Mouse (Mus musculus): ENCODE results near the gene Ccdc12.
"Not testable (repeated sequence)": the region's sequence is repeated elsewhere in the genome, so short reads cannot be mapped to it uniquely, and the experiment has no call there.

Ccdc12 gene

GRCm38 (mm10) chr9:110673107-110673752 lies 16.9 kb downstream of the Ccdc12 start:
- no peak for DNase-seq (ENCODE audit: low spot score in 2 of 2)

DNA sequence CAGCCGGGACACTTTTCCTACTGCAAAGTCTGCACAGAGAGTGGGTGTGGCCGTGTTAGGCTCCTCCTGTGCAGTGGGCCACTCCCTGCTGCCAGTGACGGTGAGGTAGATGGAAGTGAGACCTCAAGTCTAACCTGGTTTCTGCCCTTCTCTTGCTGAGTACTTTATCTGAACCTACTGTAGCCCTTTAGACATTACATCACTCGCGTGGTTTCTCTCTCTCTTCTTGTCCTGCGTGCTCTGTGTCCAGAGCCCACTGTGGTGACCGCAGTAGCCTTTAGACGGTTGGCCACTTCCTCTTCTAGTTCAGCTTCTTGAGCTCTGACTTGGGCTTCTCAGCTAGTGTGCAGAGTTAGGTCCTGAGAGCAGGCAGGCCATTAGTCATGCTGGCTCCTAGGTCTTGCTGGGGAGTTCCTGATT lies 20.2 kb downstream of the Ccdc12 start:
- DNase-seq (ENCODE audit: low spot score in 2 of 2): peak in 1 of 2 experiments; percentile 59

DNA sequence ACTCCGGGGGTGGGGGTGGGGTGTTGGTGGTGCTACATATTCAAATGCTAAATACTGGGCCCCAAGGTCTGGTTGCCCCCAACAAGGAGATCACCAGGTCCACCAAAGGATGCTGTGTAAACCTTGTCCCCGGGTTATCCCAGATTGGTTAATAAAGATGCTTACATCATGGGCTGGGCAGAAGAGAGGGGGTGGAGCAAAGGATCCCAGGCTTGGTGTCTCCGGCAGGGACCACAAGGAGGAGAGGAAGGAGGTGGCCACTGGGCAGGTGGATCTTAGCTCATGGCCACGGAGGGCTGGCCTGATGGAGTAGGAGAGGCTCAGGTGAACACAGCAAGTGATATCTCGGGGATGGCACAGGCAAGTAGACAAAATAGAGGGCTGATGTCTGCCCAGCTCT lies 22.6 kb downstream of the Ccdc12 start:
- DNase-seq (ENCODE audit: low spot score in 2 of 2): no peak

DNA sequence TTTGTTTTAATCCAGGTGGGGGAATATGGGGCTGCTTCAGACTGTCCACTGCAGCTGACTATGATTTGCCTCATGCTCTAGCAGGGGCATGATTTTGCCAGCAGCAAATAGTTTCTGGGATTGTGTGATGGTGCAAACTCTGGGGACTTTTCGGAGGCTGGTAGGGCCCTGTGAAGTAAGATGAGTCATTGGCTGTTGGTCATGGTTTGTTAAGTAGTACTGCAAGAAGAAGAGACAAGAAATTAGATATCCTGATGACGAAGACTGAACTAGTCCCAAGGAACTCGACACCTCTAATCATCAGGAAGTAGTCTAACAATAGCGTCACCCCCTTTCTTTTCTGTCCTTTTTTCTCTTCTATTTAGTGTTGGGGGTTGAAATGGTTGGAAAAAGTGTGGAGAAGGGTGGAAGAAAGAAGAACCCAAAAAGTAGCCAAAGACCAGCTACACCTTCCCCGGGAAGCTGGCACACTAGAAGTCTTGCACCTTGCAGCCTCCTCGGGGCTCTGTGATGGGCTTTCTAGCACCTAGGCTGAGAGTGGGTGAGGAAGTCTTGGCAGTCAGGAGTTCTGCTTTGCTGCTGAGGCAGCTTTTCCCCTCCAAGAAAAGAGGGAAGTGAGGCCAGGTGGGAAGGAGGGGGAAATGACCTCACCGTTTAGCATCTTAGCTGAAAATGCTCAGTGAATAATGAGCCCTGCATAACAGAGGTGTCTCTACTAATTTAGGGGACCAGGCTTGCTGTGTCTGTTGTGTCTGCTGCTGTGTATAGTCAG lies 24.6 kb downstream of the Ccdc12 start:
- DNase-seq (ENCODE audit: low spot score in 2 of 2): no peak

- no peak for DNase-seq (ENCODE audit: low spot score in 2 of 2)
Measured at GRCm38 (mm10) chr9:110681817-110682216, 25.5 kb downstream of the Ccdc12 start.

GRCm38 (mm10) chr9:110682255-110682654 lies 26.0 kb downstream of the Ccdc12 start:
- DNase-seq (ENCODE audit: low spot score in 2 of 2): no peak

DNA sequence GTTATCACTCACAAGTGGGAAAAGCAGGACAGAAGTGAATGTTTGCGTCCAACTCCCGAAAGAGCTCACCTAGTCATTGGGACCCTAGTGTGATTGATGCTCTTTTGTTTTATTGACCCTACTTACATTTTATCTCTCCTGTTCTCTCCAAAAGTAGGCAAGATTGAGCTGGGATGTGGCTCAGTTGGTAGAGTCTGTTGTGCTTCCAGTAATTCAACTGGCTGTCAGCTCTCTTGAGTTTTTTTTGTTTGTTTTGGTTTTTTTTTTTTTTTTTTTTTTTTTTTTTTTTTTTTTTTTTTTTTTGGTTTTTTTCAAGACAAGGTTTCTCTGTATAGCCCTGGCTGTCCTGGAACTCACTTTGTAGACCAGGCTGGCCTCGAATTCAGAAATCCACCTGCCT lies 26.4 kb downstream of the Ccdc12 start:
- DNase-seq (ENCODE audit: low spot score in 2 of 2): not testable (repeated sequence)

- DNase-seq (ENCODE audit: low spot score in 2 of 2): no peak
Measured at GRCm38 (mm10) chr9:110683574-110684099, 27.3 kb downstream of the Ccdc12 start.

DNA sequence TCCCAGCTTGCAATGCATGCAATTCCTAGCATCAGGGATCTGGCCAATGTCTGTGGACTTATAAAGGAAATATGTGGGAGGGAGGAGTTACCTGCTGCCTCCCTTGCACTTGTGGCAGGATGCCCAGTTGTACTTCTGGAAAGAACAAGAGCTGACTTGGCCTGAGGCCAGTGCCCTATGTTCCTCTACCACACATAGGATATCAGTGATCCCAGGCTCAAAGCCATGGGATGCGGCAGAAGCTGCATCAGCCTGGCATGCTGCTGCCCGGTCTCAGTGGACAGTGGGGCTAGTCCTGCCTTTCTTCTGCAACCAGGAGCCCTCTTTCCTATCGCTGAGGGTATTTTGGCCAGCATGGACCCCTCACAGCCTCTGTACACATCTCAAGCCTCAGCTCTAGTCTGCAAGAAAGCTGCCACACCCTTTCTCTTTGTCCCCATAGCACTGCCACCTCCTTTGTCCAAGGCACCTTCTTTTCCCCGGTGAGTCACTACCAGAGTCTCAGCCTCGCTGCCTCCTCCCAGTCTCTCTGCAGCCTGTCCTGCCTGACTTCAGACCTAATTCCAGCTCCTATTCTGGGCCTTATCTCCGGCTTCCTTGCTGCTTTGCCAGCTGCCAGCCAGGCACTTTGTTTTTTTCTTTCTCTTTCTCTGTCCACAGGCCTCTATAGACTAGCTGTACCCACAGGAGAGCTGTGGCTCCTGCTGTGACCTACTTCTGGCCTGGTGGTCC lies 28.0 kb downstream of the Ccdc12 start:
- DNase-seq (ENCODE audit: low spot score in 2 of 2): no peak

GRCm38 (mm10) chr9:110685187-110685586 lies 28.9 kb downstream of the Ccdc12 start:
- DNase-seq (ENCODE audit: low spot score in 2 of 2): no peak

- no peak for DNase-seq (ENCODE audit: low spot score in 2 of 2)
Measured at GRCm38 (mm10) chr9:110685591-110685990, 29.3 kb downstream of the Ccdc12 start.

- no peak for DNase-seq (ENCODE audit: low spot score in 2 of 2)
Measured at GRCm38 (mm10) chr9:110686472-110686871, 30.2 kb downstream of the Ccdc12 start.

DNA sequence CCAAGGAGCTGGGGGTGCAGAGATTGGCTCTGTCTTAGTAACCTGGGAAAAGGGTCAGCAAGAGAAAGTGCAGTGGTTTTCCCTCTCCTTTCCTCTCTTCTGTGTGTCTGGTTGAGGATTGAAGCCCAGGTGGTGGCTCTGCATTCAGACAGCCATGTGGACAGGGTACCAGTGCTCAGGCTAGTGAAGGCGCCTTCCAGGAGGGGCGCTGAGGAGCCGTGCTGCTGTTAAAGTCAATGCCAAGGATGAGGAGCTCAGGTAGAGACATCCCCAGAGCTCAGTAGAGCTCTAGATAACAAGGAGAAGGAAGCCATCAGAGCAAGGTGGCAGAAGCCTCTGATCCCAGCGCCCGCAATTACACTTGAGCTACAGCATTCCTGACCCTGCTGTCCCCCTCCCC lies 30.8 kb downstream of the Ccdc12 start:
- no peak for DNase-seq (ENCODE audit: low spot score in 2 of 2)

DNA sequence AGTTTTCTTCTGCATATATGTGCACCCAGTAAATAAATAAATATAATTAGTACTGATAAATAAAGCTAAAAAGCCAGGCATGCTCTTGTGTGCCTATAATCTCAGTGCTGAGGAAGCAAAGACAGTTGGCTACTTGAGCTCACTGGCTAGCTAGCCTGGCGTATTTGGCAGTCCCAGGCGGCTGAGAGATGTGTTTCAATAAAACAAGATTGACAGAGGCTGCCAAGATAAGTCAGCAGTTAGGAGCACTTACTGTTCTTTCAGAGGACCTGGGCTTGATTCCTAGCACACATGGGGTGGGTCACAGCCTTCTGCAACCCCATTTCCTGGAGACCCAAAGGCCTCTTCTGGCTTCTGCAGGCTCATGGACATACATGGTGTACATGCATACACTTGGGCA lies 31.5 kb downstream of the Ccdc12 start:
- no peak for DNase-seq (ENCODE audit: low spot score in 2 of 2)

- no peak for DNase-seq (ENCODE audit: low spot score in 2 of 2)
Measured at GRCm38 (mm10) chr9:110689261-110689779, 33.0 kb downstream of the Ccdc12 start.

DNA sequence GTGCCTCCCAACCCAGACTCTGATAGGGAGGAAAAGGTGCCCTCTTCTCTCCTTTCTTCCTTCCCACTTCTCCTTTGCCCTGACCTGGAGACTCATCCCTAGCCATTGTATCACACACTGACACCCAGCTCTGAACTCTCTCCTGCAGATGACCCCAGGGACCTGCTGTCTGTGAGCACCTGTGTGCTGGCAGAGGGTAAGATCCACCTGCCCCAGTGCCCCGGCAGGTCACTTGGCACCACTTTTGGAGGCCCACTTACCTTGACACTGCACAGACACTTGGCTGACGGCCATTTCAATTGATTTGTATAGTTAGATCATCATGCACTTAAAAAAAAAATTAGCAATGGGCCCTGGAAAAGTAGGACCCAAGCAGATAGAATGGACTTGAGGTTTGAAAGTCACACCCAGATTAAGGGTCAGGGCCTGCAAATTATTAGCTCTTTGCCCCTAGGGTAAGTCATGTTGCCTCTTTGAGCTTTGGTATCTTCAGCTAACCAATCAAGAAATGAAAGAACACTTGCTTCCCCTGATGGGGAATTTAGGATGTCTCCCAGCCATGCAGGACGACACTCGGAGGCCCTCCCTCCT lies 39.0 kb downstream of the Ccdc12 start:
- no peak for DNase-seq (ENCODE audit: low spot score in 2 of 2)

DNA sequence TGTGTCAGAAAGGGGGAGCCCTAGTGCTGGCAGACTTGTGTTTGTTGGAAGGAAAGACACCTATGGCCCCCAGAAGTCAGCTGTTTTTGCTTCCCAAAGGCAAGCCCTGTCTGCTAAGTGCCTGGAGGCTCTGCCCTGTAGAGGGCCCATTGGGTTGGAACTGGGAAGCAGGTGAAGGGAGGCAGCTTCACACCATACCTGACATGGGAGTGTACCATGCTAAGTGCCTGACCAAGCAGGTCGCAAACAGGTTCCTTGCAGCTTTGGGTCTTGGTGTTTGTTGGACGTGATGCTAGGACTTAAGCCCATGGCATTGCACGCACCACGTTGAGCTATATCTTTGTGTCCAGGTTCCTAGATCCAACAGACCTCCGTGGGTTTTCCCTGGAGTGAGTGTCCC lies 40.1 kb downstream of the Ccdc12 start:
- DNase-seq (ENCODE audit: low spot score in 2 of 2): no peak

GRCm38 (mm10) chr9:110697465-110697864 lies 41.2 kb downstream of the Ccdc12 start:
- no peak for DNase-seq (ENCODE audit: low spot score in 2 of 2)

DNA sequence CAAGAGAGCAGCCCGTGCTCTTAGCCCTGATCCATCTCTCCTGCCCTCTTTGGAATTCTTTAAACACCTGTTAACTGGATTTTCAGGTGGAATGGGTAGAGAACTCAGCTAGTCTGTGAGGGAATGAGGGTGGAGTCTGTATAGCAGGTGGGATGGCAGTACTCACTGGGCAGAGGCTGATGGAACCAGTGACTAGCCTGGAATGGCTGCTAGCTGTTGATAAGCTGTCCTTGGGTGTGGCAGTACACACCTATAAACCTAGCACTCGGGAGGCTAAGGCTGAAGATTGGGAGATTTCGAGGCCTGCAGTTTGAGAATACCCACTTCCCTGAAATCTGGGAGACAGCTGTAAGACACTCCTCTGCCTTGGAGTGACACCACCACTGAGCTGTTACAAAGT lies 43.3 kb downstream of the Ccdc12 start:
- DNase-seq (ENCODE audit: low spot score in 2 of 2): no peak

- no peak for DNase-seq (ENCODE audit: low spot score in 2 of 2)
Measured at GRCm38 (mm10) chr9:110701114-110702032, 45.1 kb downstream of the Ccdc12 start.

DNA sequence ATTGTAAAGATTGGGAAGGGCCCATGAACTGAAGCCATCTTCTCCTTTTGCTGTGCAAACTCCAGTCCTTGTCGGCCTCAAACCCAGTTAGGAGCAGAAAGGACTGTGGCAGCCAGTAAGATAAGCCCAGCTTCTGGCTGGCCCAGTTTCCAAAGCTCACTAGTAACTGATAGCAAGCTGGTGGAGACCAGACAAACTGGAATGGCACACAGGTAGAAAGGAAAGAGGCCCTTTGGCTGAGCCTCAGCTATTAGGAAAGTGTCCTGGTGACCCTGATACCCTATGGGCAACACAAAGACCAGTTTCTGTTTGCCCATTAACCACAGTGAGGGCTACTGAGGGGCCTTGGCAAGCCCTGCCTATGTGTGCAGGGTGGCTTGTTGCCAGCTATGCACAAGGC lies 46.5 kb downstream of the Ccdc12 start:
- DNase-seq (ENCODE audit: low spot score in 2 of 2): no peak

Data from spleen, postnatal 10 days (tissue).